Mouse (Mus musculus) cerebellum, postnatal 4 days (tissue): ENCODE results near the gene Foxc2.
A peak's percentile ranks its signal among the peaks of the same experiment; 100 is the strongest.

Source experiments
- DNase-seq, 2 experiments: peaks; one replicate each; pipeline ENCODE4 v3.0.0; 2022; ENCODE audit warnings: low spot score in 2 of 2, mixed read lengths in 1 of 2

Foxc2 gene

DNA sequence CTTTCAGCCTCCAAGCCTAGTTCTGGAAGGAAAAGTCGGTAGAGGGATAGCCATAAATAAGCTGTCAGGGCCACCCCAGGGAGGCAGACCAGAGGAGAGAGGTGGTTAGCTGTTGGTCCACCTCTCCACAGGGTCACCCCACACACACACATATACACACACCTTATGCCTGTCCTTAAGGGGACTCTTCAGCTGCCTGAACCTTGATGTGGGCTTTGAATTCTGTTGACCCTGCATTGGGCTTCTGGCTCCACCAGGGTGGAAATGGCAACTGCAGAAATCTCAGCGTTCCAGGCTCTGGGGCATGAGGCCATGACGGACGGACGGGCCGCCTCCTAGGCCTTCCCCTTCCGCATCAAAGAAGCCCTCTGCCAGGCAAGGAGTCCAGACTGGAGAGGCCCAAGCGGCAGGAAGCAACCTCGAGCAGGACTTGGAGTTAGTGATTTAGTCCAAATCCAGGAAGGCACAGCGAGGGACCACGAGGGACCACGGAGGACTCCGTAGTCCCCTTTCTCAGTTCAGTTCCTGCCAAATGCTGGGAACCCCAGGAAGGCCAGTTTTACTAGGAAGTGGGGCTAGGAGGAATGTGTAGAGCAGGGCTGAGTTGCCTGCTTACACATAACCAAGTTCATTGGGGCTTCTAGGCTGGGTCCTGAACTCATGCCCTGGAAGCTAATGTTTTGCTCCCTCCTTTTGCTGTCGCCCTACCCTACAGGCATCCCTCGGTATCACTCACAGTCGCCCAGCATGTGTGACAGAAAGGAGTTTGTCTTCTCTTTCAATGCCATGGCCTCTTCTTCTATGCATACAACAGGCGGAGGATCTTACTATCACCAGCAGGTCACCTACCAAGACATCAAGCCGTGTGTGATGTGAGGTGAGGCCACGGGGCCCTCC is 29.7 kb upstream of the Foxc2 start:
- no peak for DNase-seq

DNA sequence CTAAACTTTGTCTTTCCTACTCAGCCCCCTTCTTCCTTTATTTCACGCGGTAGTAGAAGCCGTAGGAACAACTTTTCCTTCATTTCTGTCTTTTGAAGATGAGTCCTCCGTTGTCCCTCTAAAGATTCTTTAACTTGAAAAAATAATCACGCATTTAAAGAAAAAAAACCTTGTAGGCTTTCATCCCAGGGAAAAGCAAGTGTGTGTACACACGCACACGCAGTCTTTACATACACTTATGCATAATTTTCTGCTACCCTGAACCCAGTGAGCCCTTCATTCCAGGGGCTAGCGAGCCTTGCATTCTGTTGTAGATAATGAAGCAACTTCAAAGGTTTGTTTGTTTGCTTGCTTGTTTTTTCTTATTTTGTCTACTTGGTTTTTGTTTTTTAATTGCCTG is 27.7 kb upstream of the Foxc2 start:
- no peak for DNase-seq

DNA sequence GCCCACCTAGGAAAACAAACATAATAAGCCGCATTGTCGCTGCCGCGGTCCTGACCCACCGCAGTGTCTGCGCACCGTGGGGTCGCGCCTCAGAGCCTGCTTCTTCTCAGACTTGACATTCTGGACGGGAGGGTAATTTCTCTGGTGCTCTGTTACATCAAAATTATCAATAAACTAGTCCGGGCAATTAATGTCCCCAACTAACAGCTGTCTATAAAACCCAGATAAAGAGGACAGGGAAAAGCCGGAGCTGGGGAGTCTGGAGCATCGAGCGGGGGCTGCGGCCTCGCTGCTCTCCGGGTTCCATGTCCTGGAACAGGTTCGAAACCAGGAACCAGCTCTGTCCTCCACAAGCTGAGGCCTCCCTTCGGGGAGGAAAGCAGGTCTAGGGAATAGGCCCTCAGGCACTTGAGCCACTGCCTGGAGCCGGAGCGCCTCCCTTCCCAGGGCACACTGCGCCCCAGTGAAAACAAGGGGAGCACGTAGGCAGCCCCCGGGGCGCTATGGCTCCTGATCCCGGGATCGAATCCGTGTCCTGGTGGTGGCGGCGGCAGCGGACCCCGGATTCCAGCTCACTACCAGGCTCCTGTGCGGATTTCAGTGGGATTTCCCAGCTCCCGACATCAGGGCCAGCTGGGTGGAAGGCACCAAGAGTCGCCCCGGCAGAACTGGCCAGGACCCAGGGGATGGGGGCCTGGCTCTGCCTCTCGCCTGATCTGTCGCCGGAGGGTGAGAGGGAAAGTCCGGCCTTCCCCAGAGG is 26.9 kb upstream of the Foxc2 start:
- no peak for DNase-seq

DNA sequence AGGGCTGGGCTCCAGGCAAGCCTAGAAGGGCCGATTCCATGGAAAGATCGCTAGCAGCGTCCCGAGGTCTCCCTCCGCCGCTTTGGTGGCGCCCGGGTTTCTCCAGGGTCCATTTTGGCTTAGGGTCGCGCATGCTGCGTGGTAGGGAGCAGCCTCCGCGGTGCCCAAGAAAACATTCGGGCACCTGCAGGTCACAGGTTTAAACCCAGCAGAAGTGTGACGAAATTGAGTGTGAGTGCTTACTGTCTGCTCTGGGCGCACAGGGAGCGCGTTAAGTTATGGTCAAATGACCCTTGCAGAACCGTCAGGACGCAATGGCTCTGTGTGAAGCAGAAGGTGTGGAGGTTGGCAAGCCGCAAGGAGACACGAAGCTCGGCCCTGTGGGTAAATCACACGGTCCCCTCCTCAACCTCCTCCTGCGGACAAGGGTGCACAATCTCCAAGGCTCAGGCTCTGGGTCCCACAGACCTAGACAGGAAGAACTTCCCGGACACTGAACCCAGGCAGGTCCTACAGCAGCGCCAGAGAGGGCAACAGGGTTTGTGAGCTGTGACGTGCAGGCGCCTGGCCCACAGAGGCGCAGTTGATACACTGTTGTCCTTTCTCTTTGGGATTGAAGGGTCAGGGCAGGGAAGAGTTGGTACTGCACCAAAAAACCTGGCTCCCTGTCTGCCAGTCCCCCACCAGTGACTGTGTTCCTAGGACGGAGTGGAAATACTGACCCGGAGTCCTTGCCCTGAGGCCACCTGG is 26.2 kb upstream of the Foxc2 start:
- no peak for DNase-seq

DNA sequence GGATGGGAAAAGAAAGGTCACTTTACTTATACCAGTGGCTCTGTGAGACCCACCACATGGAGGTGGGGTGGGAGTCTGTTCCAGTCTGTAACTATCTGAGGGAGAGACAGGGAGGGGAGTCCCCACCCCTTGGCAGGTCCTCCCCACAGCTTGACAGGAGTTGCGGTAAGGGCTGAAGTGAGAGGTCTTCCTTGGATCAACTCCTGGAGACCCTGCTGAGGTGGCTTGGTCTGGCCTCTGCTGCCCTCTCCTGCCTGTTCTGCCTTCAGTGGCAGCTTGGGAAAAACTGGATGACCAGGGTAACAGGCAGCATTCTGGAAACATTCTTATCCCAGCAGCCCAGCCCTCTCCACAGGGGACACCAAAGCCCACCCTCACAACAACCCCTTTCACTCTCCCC is 25.3 kb upstream of the Foxc2 start:
- DNase-seq = no peak

DNA sequence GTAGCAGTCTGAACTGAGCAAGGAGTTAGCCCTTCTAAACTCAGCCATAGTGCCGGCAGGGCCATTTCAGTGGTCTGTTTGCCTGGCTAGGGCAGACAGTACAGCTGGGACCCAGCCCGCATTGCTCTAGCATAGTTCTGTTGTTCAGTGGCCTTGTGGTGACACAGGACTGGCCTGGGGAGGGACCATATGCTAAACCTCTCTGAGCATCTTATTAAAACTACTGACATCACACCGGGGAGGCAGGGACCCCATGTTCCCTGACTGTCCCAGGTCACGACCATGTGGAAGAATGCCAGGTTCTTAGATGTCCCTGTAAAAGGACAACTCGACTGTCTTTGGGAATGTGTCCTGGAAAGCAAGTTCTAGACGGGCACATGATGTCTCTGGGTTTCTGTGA is 23.8 kb upstream of the Foxc2 start:
- DNase-seq = no peak

DNA sequence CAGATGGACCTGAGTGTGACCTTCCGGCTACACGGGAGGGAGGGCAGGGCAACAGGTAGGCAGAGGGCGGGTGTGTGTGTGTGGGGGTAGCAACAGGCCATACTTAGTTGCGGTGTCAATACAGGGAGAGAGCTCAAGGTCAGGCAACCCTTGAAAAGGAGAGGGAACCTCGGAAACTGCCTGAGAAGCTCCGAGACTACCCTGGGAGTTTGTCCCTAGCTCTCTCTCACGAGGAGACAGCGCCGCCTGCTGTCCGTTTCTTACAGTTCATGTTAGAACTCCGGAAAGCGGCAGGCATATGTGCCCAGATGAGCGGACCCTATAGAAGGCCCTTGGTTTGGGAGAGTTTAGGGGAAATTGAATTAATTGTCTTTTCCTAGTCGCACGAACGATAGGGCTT is 23.3 kb upstream of the Foxc2 start:
- peak; percentile 82 to 91 for DNase-seq

DNA sequence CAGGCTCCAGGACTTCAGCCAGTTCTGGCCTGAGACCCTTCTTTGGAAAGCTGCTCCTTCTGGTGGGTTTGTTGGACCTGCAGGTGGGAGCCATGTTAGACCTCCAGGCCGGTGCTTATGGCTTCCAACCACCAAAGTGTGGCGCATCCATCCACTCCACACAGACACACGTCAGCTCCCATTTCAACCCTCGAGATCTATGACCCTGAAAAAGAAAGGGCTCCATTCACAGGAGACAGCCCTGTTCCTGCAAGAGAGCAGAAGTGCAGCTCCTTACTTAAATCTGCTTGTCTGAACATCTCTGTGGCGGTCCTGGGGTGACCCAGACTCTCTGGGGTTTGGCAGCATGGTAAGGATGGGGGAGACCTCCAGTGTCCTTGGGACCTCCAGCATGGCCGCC is 22.5 kb upstream of the Foxc2 start:
- no peak for DNase-seq

DNA sequence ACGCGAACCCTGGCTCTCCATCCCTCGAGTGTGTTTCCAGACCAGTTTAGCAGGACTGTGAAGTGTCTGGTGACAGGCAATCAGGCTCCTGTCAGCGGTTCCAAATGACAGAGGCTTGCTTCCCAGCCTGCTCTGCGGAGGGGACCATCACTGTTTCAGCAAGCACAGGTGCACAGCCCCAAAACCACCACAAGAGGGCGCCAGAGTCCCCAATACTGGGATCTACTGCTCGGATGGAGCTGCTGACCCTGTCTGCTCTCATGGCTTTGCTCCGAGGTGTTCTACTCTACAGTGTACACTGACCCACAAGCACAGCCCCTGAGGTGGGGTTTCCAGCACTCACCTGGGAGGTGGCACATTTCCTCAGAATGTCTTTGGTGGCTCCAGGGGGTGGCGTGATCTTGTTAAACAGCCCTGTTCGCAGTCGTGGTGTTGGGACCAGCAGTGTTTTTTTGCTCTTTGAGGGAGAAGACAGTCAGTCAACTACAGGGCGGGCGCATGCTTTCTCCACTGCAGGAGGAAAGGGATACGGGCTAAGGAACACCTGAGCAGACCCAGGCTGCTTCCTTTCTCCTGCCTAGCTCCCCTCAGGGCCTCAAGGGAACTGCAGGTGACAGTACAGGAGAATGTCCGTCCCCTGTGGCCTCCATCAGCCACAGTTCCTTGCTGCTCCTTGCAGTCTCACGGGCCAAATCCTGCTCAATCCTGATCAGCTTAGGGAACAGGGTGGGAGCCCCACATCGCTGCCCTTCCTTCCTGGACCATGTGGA is 11.7 kb upstream of the Foxc2 start:
- DNase-seq = peak; percentile 85 to 87

DNA sequence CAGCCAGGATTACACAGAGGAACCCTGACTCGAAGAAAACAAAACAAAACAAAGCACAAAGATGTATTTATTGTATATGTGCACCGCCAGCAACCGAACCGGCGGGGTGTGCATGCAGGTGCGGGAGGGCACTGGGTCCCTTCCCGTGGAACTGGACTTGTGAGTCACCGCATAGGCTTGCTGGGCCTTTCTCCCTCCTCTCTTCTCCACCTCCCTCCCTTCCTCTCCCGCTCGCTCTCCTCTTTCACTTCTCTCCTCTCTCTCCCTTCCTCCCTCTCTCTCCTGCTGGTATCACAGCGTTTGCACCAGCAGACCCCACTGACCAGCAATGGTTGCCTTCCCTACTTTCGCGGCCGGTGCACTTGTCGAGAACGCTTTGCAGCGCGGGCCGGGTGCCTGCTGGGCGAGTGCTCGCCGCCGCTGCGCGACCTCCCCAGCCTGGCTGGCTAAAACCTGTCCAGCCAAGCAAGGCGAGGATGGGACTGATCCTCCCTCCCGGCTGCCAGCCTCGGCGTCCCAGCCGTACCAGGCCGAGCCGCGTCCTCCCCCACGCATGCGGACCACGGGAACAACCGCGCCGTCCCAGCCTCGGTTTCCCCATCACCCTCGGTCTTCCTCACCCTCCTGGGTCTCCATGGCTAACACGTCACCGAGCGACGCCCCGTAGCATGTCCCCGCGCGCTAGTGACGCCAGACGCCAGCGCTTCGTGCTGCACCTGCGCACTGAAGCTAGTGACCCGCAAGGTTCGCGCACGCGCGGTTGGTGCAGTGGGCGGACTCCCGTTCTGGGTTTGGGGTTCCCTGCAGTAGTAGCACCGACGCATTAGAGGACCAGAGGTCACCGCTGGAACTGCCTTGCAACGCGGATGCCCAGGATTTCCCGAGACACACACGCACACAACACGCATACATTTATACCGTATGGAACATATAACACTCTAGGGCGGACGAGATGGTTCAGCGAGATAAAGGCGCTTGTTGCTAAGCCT is 8.0 kb upstream of the Foxc2 start, which contains the start of gene Mthfsd:
Gene Mthfsd, minus strand, starts transcription at position 725 of the 989 bp plus-strand sequence.
- DNase-seq = peak; percentile 97 to 98

DNA sequence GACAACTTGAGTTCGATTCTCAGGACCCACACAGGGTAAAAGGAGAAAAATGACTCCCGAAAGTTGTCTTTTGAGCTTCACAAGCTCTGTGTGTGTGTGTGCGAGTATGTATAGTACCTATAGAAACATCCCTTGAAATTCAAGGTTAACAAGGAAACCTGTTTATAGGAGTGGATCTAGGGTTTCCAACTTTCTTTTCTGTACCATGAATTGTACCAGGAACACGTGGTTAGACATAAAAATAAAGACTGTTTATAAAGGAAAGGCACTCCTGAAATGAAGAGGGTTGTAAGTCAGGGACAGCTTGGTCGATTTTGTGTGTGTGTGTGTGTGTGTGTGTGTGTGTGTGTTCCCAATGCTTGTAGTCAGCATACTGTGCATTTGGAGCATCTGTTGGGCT is 7.3 kb upstream of the Foxc2 start:
- no peak for DNase-seq

DNA sequence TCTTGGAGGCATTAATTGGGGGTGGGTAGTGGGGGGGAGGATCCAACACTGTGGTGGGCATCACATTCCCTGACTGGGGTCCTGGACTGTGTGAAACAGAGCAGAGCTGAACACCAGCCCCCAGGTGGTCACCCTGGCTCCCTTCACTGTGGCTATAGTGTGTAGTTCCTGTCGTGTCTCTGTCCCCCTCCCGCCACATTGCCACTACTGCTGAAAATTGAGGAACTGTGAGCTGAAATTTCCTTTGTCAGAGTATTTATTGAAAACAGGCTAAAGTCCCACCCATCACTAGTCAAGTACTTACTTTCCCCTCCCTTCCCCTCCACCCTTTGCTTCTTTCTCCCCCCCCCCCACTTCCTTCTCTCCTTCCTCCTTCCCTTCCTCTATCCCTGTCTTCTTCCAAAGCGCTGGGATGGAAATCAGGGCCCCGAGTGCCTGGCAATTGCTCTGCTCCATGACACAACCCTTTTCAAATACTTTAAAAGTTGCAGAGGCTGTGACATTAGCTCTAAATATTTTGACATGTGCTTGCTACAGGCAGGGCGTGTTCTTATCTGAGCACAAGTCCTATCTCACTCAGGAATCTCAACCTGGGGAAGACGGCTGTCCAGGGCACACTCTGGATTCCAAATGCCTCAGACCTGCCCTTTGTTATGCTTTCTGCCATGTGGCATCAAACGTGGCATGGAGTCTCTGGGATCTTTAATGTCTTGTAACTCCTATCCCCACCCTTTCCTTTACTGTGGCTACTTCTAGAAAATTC is 4.6 kb upstream of the Foxc2 start:
- DNase-seq = no peak

DNA sequence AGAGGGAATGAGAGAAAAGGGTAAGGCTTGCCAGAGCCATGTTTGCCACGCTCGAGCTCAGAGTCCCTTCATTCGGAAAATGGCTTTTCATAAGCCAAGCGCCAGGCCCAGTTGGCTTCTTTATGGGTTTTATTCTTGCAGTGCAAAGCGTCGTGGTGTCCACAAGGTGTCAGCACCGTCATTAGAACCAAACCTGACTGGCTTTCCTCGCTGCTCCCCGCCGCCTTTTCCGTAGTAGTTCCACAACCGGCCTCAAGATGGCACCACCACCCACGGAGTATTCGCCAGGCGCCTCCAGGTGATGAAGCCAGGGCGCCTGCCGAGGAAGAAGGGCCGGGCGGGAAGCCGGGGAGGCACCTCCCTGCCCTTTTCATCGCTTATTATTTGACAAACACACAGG is 2.7 kb upstream of the Foxc2 start:
- DNase-seq = peak; percentile 98 to 99

DNA sequence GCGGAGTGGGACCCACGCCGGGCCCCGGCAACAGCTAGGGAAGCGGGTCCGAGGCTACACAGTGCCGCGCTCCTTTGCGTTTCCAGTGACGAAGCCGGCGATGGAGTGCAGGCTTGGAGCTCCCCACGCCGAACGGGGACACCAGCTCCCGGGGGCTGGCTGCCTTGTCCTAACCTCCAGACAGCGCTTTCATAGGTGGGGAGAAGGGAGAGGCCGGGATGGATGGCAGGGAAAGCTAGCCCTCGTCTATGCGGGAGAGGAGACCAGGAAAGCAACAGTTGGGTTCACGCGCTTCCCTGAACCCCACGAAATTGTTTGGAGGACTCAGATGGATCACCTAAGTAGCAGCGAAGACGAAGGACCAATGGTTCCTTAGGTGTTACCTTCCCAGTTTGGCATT is 835 bp upstream of the Foxc2 start:
- no peak for DNase-seq

DNA sequence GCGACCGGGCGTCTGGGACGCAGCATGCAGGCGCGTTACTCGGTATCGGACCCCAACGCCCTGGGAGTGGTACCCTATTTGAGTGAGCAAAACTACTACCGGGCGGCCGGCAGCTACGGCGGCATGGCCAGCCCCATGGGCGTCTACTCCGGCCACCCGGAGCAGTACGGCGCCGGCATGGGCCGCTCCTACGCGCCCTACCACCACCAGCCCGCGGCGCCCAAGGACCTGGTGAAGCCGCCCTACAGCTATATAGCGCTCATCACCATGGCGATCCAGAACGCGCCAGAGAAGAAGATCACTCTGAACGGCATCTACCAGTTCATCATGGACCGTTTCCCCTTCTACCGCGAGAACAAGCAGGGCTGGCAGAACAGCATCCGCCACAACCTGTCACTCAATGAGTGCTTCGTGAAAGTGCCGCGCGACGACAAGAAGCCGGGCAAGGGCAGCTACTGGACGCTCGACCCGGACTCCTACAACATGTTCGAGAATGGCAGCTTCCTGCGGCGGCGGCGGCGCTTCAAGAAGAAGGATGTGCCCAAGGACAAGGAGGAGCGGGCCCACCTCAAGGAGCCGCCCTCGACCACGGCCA is 717 bp downstream of the Foxc2 start:
- DNase-seq = no peak

DNA sequence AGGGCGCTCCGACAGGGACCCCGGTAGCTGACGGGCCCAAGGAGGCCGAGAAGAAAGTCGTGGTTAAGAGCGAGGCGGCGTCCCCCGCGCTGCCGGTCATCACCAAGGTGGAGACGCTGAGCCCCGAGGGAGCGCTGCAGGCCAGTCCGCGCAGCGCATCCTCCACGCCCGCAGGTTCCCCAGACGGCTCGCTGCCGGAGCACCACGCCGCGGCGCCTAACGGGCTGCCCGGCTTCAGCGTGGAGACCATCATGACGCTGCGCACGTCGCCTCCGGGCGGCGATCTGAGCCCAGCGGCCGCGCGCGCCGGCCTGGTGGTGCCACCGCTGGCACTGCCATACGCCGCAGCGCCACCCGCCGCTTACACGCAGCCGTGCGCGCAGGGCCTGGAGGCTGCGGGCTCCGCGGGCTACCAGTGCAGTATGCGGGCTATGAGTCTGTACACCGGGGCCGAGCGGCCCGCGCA is 1.2 kb downstream of the Foxc2 start:
- DNase-seq = no peak

DNA sequence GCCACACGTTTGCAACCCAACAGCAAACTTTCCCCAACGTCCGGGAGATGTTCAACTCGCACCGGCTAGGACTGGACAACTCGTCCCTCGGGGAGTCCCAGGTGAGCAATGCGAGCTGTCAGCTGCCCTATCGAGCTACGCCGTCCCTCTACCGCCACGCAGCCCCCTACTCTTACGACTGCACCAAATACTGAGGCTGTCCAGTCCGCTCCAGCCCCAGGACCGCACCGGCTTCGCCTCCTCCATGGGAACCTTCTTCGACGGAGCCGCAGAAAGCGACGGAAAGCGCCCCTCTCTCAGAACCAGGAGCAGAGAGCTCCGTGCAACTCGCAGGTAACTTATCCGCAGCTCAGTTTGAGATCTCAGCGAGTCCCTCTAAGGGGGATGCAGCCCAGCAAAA is 1.9 kb downstream of the Foxc2 start:
- DNase-seq = no peak

DNA sequence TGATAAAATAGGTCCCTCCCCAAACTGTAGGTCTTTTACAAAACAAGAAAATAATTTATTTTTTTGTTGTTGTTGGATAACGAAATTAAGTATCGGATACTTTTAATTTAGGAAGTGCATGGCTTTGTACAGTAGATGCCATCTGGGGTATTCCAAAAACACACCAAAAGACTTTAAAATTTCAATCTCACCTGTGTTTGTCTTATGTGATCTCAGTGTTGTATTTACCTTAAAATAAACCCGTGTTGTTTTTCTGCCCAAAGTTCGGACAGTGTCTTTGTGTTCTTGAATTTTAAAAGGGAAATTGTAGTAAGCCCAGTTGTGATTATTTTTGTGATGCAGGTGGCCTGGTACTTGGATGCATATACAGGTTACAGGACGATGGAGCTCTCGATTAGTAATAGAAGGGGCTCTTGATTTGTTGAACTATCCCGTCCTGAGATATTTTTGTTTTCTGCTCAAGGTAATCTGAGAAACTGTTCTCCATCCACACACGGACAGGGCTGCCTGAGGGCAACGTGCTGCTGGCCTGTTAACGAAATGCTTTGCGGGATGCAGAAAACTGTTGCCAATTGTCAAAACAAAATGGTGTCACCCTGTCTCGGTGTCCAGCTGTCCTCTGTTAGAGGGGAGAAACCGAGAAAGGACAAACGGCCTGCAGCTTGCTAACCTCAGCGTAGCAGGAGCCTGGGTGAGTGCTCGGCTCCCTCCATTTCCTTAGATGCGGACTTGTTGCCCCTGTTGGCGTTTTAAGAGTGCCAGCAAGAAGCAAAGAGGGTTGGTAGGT is 2.9 kb downstream of the Foxc2 start:
- DNase-seq = no peak
